In the genomic region with DNA sequence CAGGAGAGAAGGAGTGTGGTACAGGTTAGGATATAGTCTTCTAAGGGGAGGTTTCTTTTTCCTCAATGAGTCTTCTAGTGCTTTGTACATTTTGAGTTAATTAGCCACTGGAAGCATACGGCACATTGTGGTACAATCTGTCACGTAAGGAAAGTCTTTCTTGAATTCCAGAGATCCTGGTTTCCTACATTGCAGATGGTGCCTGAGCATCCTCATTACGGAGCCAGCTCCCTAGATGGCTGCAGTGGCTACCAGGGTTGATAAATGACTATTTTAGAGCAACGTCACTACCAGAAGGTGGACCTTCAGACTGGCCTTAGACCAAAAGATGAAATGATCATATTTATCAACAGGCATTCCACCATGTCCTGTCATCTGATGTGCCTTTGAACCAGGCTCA, we compare ENCODE assay signal across 24 mouse cellular contexts.
DNase-seq lines count a peak whose midpoint lies in the region; ATAC-seq and TF ChIP-seq lines count a peak whose summit lies in the region.
"Had no signal": no experiment of that assay in that cellular context is flagged by ENCODE, and none has a peak within 500 bp of the region (broad histone marks: within the 10 kb centered on the region; RNA-seq: fewer than 3 reads in every experiment).

No protein-coding gene starts in this region.

- H3K4me3 ChIP-seq in hindbrain, embryonic 14.5 days (replicated peaks; ENCODE audit: low read length) = no peak overlapping the region
- H3K4me3 ChIP-seq: embryonic facial prominence, embryonic 12.5 days; embryonic facial prominence, embryonic 15.5 days; heart, adult 2 months; heart, embryonic 10.5 days; heart, embryonic 13.5 days; hindbrain, embryonic 15.5 days had no signal

- H3K27me3 ChIP-seq in hindbrain, embryonic 14.5 days (ENCODE audit: control insufficient read depth, insufficient read depth, low read length) = no peaks in the 10 kb centered on the region
- H3K27me3 ChIP-seq: embryonic facial prominence, embryonic 12.5 days; embryonic facial prominence, embryonic 15.5 days; heart, embryonic 13.5 days; hindbrain, embryonic 15.5 days had no signal

- no peaks in the 10 kb centered on the region for H3K9me3 ChIP-seq in hindbrain, embryonic 14.5 days (ENCODE audit: control insufficient read depth, low read length)
- H3K9me3 ChIP-seq: embryonic facial prominence, embryonic 12.5 days; embryonic facial prominence, embryonic 15.5 days; heart, embryonic 10.5 days; heart, embryonic 13.5 days; hindbrain, embryonic 15.5 days had no signal

- peak; percentile 64 for ATAC-seq in frontal cortex, adult (ENCODE audit: low TSS enrichment)
- ATAC-seq in hindbrain, embryonic 14.5 days (ENCODE audit: low FRiP score) = no peak
- ATAC-seq: CD4-positive, CD25-positive, alpha-beta regulatory T cell, adult 4 months had no signal

- no peak for TF ChIP-seq POLR2A in brain, embryonic 14.5 days (IDR thresholded peaks at IDR 0.05; ENCODE audit: borderline replicate concordance, extremely low read depth, insufficient read depth, insufficient read length, poor library complexity, severe bottlenecking)

- no peak for DNase-seq in frontal cortex, adult 2 months (ENCODE audit: extremely low spot score in 1 of 2, low spot score in 1 of 2)
- DNase-seq in layer of hippocampus, adult 18-20 months (ENCODE audit: low spot score in 2 of 2) = peak; percentile 41 to 70
- no peak for DNase-seq in layer of hippocampus, postnatal 10 days (ENCODE audit: low spot score in 2 of 2)
- DNase-seq in brain, adult 2 months (ENCODE audit: low read depth, low spot score) = peak; percentile 41
- DNase-seq in brain, embryonic 14.5 days (ENCODE audit: low read depth) = peak; percentile 49
- DNase-seq in adrenal gland, postnatal 10 days = no peak
- no peak for DNase-seq in hindbrain, embryonic 14.5 days (ENCODE audit: low spot score)
- DNase-seq: adrenal gland, adult 2 months; adrenal gland, postnatal 25 days; cerebellum, adult 11 months; cerebellum, adult 2 months; cerebellum, adult 9-11 months; cerebellum, postnatal 25 days; gastrocnemius, postnatal 36 days; heart, adult 2 months; heart, postnatal 14 days; heart, postnatal 4 days had no signal

- no peak overlapping the region for H3K27ac ChIP-seq in hindbrain, embryonic 14.5 days
- H3K27ac ChIP-seq: embryonic facial prominence, embryonic 12.5 days; embryonic facial prominence, embryonic 15.5 days; heart, adult 2 months; heart, embryonic 10.5 days; heart, embryonic 13.5 days; hindbrain, embryonic 15.5 days had no signal

- 86% methylated on average over 4 of the region's 4 CpGs for WGBS in hindbrain, embryonic 14.5 days

- no peak overlapping the region for H3K4me2 ChIP-seq in hindbrain, embryonic 14.5 days (replicated peaks)
- H3K4me2 ChIP-seq: embryonic facial prominence, embryonic 12.5 days; embryonic facial prominence, embryonic 15.5 days; heart, embryonic 13.5 days; hindbrain, embryonic 15.5 days had no signal

- TF ChIP-seq CTCF in brain, embryonic 14.5 days (IDR thresholded peaks at IDR 0.05; ENCODE audit: borderline replicate concordance, extremely low read depth, insufficient read depth, insufficient read length) = no peak

- peaks cover 25% of the 10 kb centered on the region for H3K4me1 ChIP-seq in hindbrain, embryonic 14.5 days (replicated peaks; ENCODE audit: control insufficient read depth, insufficient read depth, low read length)
- H3K4me1 ChIP-seq: embryonic facial prominence, embryonic 12.5 days; embryonic facial prominence, embryonic 15.5 days; heart, embryonic 13.5 days had no signal

- no peaks in the 10 kb centered on the region for H3K36me3 ChIP-seq in hindbrain, embryonic 14.5 days (replicated peaks; ENCODE audit: control insufficient read depth, insufficient read depth)
- H3K36me3 ChIP-seq: embryonic facial prominence, embryonic 12.5 days; embryonic facial prominence, embryonic 15.5 days; heart, embryonic 10.5 days; heart, embryonic 13.5 days; hindbrain, embryonic 15.5 days had no signal

- H3K9ac ChIP-seq in hindbrain, embryonic 14.5 days = no peak overlapping the region
- H3K9ac ChIP-seq: embryonic facial prominence, embryonic 12.5 days; embryonic facial prominence, embryonic 15.5 days; heart, embryonic 13.5 days; hindbrain, embryonic 15.5 days had no signal

Comparison
In these comparisons a context has a peak if more than half of its experiments do, and no peak if none do; other contexts are left out.
1. DNase-seq: peak in layer of hippocampus, adult 18-20 months (2 of 2), brain, adult 2 months (single experiment) and brain, embryonic 14.5 days (single experiment); none in frontal cortex, adult 2 months (0 of 2), layer of hippocampus, postnatal 10 days (0 of 2), adrenal gland, postnatal 10 days (single experiment) and hindbrain, embryonic 14.5 days (single experiment).